Mouse (Mus musculus) forebrain, embryonic 11.5 days (tissue): Measurements from ENCODE around the gene Ak5. TPM values are rescaled to one million over a fixed set of nuclear protein-coding genes. Genes with fewer than 3 reads are reported as not detected.

Experiments
- ATAC-seq: fragments of 200-750 bp; cut with Nextera tagmentation; replicated peaks from 2 replicates; pipeline ENCODE4 v1.8.0; 2017; ENCODE audit warnings: moderate TSS enrichment; ENCODE audit not compliant: low FRiP score
- DNase-seq: peaks from one replicate; pipeline ENCODE4 v3.0.0-alpha.2; 2017; ENCODE audit warnings: low spot score
- H3K27ac ChIP-seq: fragments of 300-500 bp; sonication (generic); 2 replicates; pipeline ENCODE4 v1.5.1; 2014; ENCODE audit warnings: low read depth, low read length
- H3K27me3 ChIP-seq: fragments of 300-500 bp; sonication (generic); 2 replicates; pipeline ENCODE4 v1.6.1; 2014; ENCODE audit warnings: mild to moderate bottlenecking, low read length, mixed read lengths; ENCODE audit not compliant: control insufficient read depth, insufficient read depth
- H3K36me3 ChIP-seq: fragments of 300-500 bp; sonication (generic); 2 replicates; pipeline ENCODE4 v1.6.1; 2014; ENCODE audit warnings: mild to moderate bottlenecking, low read length, moderate library complexity, mixed read lengths; ENCODE audit not compliant: control insufficient read depth, insufficient read depth
- H3K4me1 ChIP-seq: fragments of 300-500 bp; sonication (generic); replicated peaks from 2 replicates; pipeline ENCODE4 v1.6.1; 2014; ENCODE audit warnings: low read length, mixed read lengths; ENCODE audit not compliant: control insufficient read depth, insufficient read depth
- H3K4me2 ChIP-seq: fragments of 300-500 bp; sonication (generic); 2 replicates; pipeline ENCODE4 v1.6.1; 2014; ENCODE audit warnings: low read depth, mild to moderate bottlenecking, low read length, moderate library complexity, mixed read lengths; ENCODE audit not compliant: severe bottlenecking
- H3K4me3 ChIP-seq: fragments of 300-500 bp; sonication (generic); 2 replicates; pipeline ENCODE4 v1.5.1; 2014; ENCODE audit warnings: low read depth, low read length
- H3K9ac ChIP-seq: fragments of 300-500 bp; sonication (generic); 2 replicates; pipeline ENCODE4 v1.6.1; 2014; ENCODE audit warnings: low read length
- H3K9me3 ChIP-seq: fragments of 300-500 bp; sonication (generic); 2 replicates; pipeline ENCODE4 v1.6.1; 2016; ENCODE audit warnings: low read length, mixed read lengths; ENCODE audit not compliant: control insufficient read depth
- WGBS: fragments of 180-500 bp; shearing (Covaris S2); extraction: QIAGEN DNeasy Blood & Tissue Kit; methylation state at CpG from one replicate; pipeline ENCODE4 v1.1.7; 2014; 5-methylcytosine and 5-hydroxymethylcytosine counted together
- polyA plus RNA-seq: library from polyadenylated mRNA; unstranded; fragments of >200 nt; fragmentation: Nextera tagmentation; extraction: Ambion mirVana; gene quantifications from 2 replicates; pipeline ENCODE4 v1.2.1, GENCODE M21; 2014

The Ak5 gene
- polyA plus RNA-seq, 1 experiment from 2014 or later, result 0.87 TPM

DNA sequence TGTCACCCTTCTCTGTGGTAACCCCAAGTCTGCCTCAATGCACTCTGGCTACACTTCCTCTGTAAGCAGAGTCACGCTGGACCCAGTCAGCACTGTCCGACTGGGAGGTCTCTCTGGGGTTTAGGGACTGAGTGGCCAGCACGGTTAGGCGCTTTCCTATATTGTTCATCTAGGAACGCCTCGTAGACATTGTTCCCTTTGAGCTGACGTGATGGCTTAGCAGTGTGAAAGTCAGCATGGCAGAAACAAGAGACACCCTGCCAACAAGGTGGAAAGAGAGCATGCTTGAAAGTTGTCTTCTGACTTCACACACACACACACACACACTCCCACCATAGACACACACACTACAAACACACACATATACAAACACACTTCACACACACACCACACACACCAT is 112.9 kb downstream of the Ak5 start:
- H3K4me2 ChIP-seq, result no peak overlapping the region
- 47% methylated on average over 7 of the region's 7 CpGs for WGBS

DNA sequence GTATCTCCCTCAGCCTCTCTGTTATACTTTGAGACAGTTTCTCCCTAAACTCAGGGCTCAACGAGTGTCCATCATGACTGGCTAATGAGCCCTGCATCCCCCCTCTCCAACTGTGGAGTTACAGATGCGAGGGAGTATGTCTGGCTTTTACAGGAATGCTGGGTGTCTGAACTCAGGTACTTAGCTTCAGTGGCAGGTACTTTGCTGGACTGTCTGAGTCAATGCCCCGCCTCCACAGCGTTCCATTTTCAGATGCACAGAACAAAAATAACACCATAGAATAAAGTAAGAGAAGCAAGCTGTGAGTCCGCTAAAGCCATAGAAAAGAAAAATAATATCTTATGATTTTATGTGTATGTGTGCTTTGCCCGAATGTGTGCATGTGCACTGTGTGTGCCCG is 113.8 kb downstream of the Ak5 start:
- no peak overlapping the region for H3K9ac ChIP-seq
- H3K4me3 ChIP-seq, result no peak overlapping the region
- H3K4me1 ChIP-seq, result no peaks in the 10 kb centered on the region
- H3K27ac ChIP-seq, result no peak overlapping the region
- DNase-seq (no peak), ATAC-seq (no peak)
- 92% methylated on average over 7 of the region's 7 CpGs for WGBS
- H3K36me3 ChIP-seq, result no peaks in the 10 kb centered on the region
- no peaks in the 10 kb centered on the region for H3K9me3 ChIP-seq
- H3K4me2 ChIP-seq, result no peak overlapping the region
- H3K27me3 ChIP-seq, result no peaks in the 10 kb centered on the region

More for the DNA sequence above, 112.9 kb downstream of the Ak5 start:
- H3K27ac ChIP-seq, result no peak overlapping the region
- DNase-seq (no peak), ATAC-seq (no peak)
- H3K27me3 ChIP-seq, result no peaks in the 10 kb centered on the region
- no peaks in the 10 kb centered on the region for H3K36me3 ChIP-seq
- no peak overlapping the region for H3K4me3 ChIP-seq
- H3K9me3 ChIP-seq, result no peaks in the 10 kb centered on the region
- H3K4me1 ChIP-seq, result no peaks in the 10 kb centered on the region
- no peak overlapping the region for H3K9ac ChIP-seq

DNA sequence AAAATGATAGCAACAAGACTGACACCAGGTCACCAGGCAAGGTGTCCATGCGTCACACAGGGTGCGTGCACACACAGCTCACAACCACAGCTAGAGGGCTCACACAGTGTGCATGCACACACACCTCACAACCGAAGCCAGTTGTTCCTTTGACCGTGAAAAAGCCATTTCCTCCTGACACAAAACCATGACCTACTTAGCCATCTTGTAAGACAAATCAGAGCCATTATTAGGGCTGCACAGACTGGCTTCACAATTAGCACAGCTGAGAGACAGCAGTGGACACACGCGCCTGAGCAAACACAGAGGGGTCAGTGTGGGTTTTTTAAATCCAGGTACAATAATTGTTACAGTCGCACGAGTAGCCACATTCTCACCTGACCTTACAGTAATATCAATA is 115.5 kb downstream of the Ak5 start:
- DNase-seq (no peak), ATAC-seq (no peak)
- Histone ChIP-seq H3K27ac (no peak overlapping the region), H3K4me3 (no peak overlapping the region), H3K9me3 (no peaks in the 10 kb centered on the region), H3K4me1 (no peaks in the 10 kb centered on the region), H3K4me2 (no peak overlapping the region), H3K36me3 (no peaks in the 10 kb centered on the region), H3K9ac (no peak overlapping the region), H3K27me3 (no peaks in the 10 kb centered on the region)
- 90% methylated on average over 8 of the region's 8 CpGs for WGBS

DNA sequence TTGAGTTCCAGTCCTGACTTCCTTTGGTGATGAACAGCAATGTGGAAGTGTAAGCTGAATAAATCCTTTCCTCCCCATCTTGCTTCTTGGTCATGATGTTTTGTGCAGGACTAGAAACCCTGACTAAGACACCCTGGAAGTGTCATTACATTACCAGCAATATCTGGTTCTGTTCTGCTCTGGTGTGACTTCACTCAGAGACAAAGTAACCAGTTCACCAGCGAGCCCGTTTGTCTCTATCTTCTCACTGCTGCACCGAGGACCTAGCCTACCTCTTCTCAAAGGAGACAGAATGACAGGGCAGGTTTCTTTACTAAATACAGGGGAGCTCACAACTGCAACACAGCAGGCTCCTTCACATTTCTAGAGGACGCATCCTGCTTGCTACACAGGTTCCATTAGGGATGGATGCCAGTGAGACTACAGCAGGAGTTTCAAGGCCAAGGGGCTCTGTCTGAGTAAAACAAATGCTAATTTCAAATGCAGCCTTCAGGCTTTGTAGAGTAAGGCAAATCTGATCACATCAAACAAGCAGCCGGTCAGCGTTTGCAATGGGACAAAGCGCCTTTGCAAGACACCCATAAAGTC is 117.5 kb downstream of the Ak5 start:
- H3K36me3 ChIP-seq, result no peaks in the 10 kb centered on the region
- no peaks in the 10 kb centered on the region for H3K9me3 ChIP-seq
- no peak overlapping the region for H3K4me2 ChIP-seq
- no peak overlapping the region for H3K9ac ChIP-seq
- ATAC-seq (no peak), DNase-seq (no peak)
- H3K4me3 ChIP-seq, result no peak overlapping the region
- no peaks in the 10 kb centered on the region for H3K27me3 ChIP-seq
- whole genome bisulfite sequencing, result 81% methylated on average over 7 of the region's 7 CpGs
- H3K27ac ChIP-seq, result no peak overlapping the region
- H3K4me1 ChIP-seq, result no peaks in the 10 kb centered on the region

DNA sequence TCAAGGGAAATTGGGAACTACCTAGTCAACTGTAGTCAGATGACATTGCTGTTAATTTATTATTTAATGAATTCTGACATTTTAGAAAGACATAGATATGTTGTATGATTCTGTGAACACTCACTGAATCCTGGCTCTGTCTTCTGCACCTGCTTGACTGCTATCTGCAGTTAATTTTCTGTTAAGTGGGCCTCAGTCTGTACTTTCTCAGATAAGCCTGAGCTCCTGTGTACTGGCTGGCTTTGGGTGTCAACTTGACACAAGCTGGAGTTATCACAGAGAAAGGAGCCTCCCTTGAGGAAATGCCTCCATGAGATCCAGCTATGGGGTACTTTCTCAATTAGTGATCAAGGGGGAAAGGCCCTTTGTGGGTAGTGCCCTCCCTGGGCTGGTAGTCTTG is 118.1 kb downstream of the Ak5 start:
- no peaks in the 10 kb centered on the region for H3K27me3 ChIP-seq
- ATAC-seq (no peak), DNase-seq (no peak)
- no peaks in the 10 kb centered on the region for H3K4me1 ChIP-seq
- H3K9me3 ChIP-seq, result no peaks in the 10 kb centered on the region
- no peaks in the 10 kb centered on the region for H3K36me3 ChIP-seq
- H3K4me3 ChIP-seq, result no peak overlapping the region
- no peak overlapping the region for H3K9ac ChIP-seq
- H3K4me2 ChIP-seq, result no peak overlapping the region
- H3K27ac ChIP-seq, result no peak overlapping the region

DNA sequence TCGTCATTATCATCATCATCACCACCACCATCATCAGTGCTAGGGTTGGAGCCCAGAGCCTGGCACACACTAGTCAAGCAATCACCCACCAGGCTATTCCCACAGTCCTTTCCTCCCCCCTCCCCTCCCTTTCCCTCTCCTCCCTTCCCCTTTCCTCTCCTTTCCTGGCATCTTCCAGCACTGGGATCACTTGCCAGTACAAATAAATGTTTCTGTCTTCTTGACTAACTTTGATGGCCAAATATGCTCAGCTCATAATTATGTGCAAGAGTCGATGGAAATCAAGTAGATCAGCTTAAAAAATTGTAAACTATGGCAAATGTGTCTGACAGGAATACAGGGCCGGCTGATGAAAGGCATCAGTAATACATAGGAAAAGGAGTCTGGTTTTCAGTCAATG is 123.2 kb downstream of the Ak5 start:
- H3K4me1 ChIP-seq, result no peaks in the 10 kb centered on the region
- H3K9me3 ChIP-seq, result no peaks in the 10 kb centered on the region
- H3K9ac ChIP-seq, result no peak overlapping the region
- H3K36me3 ChIP-seq, result no peaks in the 10 kb centered on the region
- ATAC-seq (no peak), DNase-seq (no peak)
- 89% methylated on average over 3 of the region's 3 CpGs for WGBS
- no peak overlapping the region for H3K4me2 ChIP-seq
- H3K4me3 ChIP-seq, result no peak overlapping the region
- no peaks in the 10 kb centered on the region for H3K27me3 ChIP-seq
- no peak overlapping the region for H3K27ac ChIP-seq

DNA sequence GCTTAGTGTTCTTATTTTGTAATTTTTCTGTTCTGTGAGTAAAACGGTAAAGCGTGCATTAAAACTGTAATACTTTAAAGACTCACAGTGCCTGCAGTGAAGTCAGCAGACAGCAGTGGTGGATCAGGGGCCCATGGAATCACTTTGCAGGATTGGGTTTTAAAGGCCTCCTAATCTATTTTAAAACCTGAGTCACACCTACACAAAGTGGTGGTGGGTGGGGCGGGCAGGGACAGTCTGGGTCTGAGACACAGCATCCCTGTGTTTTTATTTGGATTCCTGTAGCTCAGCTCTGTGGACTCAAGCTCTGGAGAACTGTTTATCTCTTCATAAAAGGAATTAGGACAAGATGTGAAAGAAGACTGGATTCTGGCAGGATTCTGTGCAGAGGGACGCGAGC is 125.9 kb downstream of the Ak5 start:
- no peaks in the 10 kb centered on the region for H3K27me3 ChIP-seq
- no peaks in the 10 kb centered on the region for H3K4me1 ChIP-seq
- H3K9ac ChIP-seq, result no peak overlapping the region
- ATAC-seq, result no peak
- no peak overlapping the region for H3K4me3 ChIP-seq
- DNase-seq, result no peak
- 74% methylated on average over 5 of the region's 5 CpGs for WGBS
- H3K27ac ChIP-seq, result no peak overlapping the region
- no peak overlapping the region for H3K4me2 ChIP-seq
- no peaks in the 10 kb centered on the region for H3K36me3 ChIP-seq
- H3K9me3 ChIP-seq, result no peaks in the 10 kb centered on the region

DNA sequence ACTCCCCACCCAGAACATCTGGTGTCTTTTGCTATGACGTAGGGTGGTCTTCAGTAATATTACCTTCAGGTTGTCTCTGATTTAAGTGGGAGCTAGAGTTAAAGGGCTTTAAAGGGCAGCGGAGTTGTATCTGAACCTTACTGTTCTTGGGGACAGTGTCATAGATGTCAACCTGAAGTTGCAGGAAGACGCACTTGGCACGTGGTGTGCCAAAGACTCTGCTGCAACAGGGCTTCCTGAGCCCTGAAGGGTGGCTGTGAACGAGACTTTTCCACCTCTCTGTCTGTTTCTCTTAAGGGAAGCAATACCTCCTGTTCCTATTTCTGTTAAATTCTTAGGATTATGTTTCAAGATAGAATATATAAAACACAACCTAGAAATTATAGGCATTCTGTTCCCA is 137.8 kb downstream of the Ak5 start:
- ATAC-seq, result no peak
- no peak for DNase-seq
- 88% methylated on average over 5 of the region's 5 CpGs for WGBS
- H3K27ac ChIP-seq, result no peak overlapping the region
- H3K36me3 ChIP-seq, result no peaks in the 10 kb centered on the region
- H3K4me2 ChIP-seq, result no peak overlapping the region
- H3K4me3 ChIP-seq, result no peak overlapping the region
- no peaks in the 10 kb centered on the region for H3K27me3 ChIP-seq
- H3K4me1 ChIP-seq, result no peaks in the 10 kb centered on the region
- H3K9ac ChIP-seq, result no peak overlapping the region
- no peaks in the 10 kb centered on the region for H3K9me3 ChIP-seq

DNA sequence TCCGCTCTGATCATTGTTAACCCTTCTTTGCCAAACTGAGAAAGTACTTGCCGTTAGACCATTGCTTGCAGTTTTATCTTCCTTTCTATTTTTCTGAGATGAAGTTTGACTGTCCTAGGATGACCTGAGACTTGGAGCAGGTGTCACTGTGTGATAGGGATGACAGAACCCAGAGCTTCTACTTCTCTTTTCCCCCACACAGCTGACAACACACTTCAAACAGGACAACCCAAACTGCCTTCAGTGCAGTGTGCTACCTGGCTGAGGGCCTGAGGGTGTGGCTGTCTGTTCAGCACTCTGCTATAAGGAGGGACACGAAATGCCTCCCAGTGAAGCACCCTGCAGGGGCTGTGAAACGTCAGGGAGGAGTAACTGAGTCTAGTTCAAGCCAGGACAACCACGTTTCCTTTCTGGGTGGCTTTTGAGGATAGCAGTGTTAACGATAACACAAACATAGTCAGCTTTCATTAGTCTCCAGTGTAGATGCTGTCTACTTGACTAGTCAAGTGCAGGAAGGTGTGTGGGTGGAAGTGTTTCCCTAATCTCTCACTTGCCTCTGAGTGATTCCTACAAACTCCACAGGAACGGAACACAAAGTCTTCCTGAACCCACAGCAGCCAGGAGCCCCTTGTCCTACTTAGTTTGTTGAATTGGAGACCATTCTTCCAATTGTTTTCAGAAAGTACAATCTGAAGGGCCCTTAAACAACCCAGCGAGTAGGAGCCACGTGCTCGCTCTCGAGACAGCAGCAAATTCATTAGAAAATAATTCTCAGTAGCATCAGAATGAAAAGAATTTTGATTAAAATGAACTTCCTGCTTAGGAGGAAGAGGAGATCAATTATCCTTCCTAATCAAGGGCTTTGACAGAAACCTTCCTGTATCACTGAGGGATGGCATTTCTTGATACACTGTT is 138.8 kb downstream of the Ak5 start:
- no peaks in the 10 kb centered on the region for H3K9me3 ChIP-seq
- no peaks in the 10 kb centered on the region for H3K27me3 ChIP-seq
- no peaks in the 10 kb centered on the region for H3K36me3 ChIP-seq
- H3K9ac ChIP-seq, result no peak overlapping the region
- no peak for DNase-seq
- H3K4me2 ChIP-seq, result no peak overlapping the region
- no peak overlapping the region for H3K4me3 ChIP-seq
- no peak overlapping the region for H3K27ac ChIP-seq
- ATAC-seq, result no peak
- 73% methylated on average over 11 of the region's 11 CpGs for WGBS
- H3K4me1 ChIP-seq, result no peaks in the 10 kb centered on the region
